Mouse (Mus musculus) limb, embryonic 12.5 days (tissue): ENCODE measurements at regions not wholly inside any gene's neighbourhood (a gene's known extent, or its start where the extent isn't known, plus 50 kb on each side); places are given as distances from the start of the nearest gene placed in this dataset.

Source experiments
- ATAC-seq: fragments of 200-750 bp; cut with Nextera tagmentation; 2 replicates; pipeline ENCODE4 v1.8.0; 2017; ENCODE audit warnings: low read depth, moderate TSS enrichment; ENCODE audit not compliant: insufficient number of reproducible peaks, insufficient read depth, low FRiP score, low TSS enrichment
- H3K27ac ChIP-seq: fragments of 300-500 bp; sonication (generic); 2 replicates; pipeline ENCODE4 v1.5.1; 2016; ENCODE audit warnings: mild to moderate bottlenecking, moderate library complexity
- H3K27me3 ChIP-seq: fragments of 300-500 bp; sonication (generic); 2 replicates; pipeline ENCODE4 v1.6.1; 2016; ENCODE audit warnings: mild to moderate bottlenecking, moderate library complexity
- H3K36me3 ChIP-seq: fragments of 300-500 bp; sonication (generic); 2 replicates; pipeline ENCODE4 v1.6.1; 2016; ENCODE audit warnings: mild to moderate bottlenecking, moderate library complexity
- H3K4me1 ChIP-seq: fragments of 300-500 bp; sonication (generic); replicated peaks from 2 replicates; pipeline ENCODE4 v1.6.1; 2016
- H3K4me2 ChIP-seq: fragments of 300-500 bp; sonication (generic); 2 replicates; pipeline ENCODE4 v1.6.1; 2016; ENCODE audit warnings: mild to moderate bottlenecking, moderate library complexity
- H3K4me3 ChIP-seq: fragments of 300-500 bp; sonication (generic); replicated peaks from 2 replicates; pipeline ENCODE4 v1.5.1; 2016; ENCODE audit warnings: mild to moderate bottlenecking
- H3K9ac ChIP-seq: fragments of 300-500 bp; sonication (generic); replicated peaks from 2 replicates; pipeline ENCODE4 v1.6.1; 2016; ENCODE audit warnings: mild to moderate bottlenecking, moderate library complexity
- H3K9me3 ChIP-seq: fragments of 300-500 bp; sonication (generic); 2 replicates; pipeline ENCODE4 v1.6.1; 2016; ENCODE audit warnings: mild to moderate bottlenecking, moderate library complexity
- WGBS: fragments of 180-500 bp; shearing (Covaris S2); methylation state at CpG from one replicate; pipeline ENCODE4 v1.1.7; 2016; 5-methylcytosine and 5-hydroxymethylcytosine counted together

DNA sequence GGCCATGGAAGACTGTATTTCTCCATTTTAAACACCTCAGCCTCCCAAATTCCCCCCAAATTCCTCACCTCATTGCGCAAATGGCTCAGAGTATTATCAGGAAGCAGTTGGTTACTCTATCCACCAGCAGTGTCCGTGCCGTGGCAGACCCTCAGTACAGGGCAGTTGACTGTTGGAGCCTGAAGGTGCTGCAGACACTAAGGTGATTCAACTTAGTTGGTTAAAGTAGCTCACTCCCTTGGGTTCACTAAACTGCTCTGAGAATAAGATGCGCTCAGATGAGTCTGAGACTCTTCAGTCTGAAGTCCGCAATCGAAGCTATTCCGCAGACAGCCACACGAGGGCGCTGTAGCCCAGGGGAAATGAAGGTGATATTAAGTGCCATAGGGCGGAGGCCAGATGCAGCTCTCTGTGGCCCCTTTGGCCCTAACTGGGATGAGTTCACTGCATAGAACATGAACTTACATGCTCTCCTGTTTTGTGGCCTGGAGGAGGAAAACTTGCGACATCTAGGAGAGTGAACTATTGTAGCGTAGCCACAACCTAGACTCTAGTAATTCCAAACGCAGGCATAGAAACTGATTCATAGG lies 62.9 kb downstream of the Amer3 start:
- no peaks in the 10 kb centered on the region for H3K27me3 ChIP-seq
- no peak overlapping the region for H3K9ac ChIP-seq
- no peak overlapping the region for H3K4me3 ChIP-seq
- no peaks in the 10 kb centered on the region for H3K36me3 ChIP-seq
- H3K27ac ChIP-seq = no peak overlapping the region
- no peaks in the 10 kb centered on the region for H3K4me1 ChIP-seq
- no peaks in the 10 kb centered on the region for H3K9me3 ChIP-seq
- H3K4me2 ChIP-seq = no peak overlapping the region
- ATAC-seq = peak; percentile 52; the same call in 1 of the 2 replicates
- 35% methylated on average over 13 of the region's 13 CpGs for WGBS

DNA sequence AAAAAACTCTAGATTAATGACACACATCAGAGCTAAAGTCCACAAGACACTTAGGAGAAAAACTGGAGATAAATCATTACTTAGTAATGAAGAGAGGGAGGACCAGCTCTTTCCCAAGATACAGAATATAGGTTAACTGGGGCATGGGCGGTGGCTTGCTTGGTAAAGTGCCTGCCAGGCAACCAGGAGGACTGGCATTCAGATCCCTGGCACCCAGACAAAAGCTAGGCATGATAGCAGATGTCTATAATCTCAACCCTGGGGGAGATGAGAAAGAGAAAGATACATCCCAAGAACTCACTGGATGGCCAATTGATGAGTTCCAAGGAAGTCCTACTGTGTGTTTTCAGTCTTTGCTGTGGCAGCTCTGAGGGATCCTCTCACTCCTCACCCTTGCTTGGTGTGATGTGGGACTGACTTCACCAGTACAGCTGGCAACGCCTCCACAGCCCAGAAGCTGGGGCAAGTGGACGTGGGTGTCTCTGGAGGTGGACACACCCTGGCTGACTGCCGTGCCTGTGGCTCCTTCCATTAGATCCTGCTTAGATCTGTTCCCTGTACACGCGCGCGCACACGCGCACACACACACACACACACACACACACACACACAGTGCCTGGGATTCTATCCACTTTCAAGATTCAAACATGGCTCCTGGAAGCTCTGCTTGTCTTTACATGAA lies 74.6 kb downstream of the Amer3 start:
- Histone ChIP-seq H3K27ac (no peak overlapping the region), H3K4me3 (no peak overlapping the region), H3K9ac (no peak overlapping the region), H3K36me3 (no peaks in the 10 kb centered on the region), H3K9me3 (no peaks in the 10 kb centered on the region), H3K4me2 (no peak overlapping the region), H3K4me1 (no peaks in the 10 kb centered on the region), H3K27me3 (no peaks in the 10 kb centered on the region)
- 89% methylated on average over 10 of the region's 10 CpGs for WGBS
- no peak for ATAC-seq

DNA sequence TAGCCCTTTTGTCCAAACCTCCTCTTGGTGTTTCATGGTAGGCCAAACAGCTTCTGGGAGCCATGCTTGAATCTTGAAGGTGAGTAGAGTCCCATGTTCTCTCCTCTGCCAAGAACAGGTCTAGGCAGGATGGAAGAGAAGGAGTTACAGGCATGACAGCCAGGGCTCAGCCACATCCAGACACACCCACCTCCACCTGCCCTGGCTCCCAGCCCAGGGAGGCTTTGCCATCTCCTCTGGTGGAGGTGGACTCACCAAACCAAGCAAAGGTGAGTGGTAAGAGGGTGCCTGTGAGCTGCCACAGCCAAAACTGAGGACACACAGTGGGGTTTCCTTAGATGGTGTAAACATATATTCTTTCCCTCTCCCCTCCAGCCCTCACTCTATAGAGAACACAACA lies 78.0 kb downstream of the Amer3 start:
- Histone ChIP-seq H3K9ac (no peak overlapping the region), H3K4me2 (no peak overlapping the region), H3K36me3 (no peaks in the 10 kb centered on the region), H3K4me1 (no peaks in the 10 kb centered on the region), H3K27me3 (no peaks in the 10 kb centered on the region), H3K27ac (no peak overlapping the region), H3K4me3 (no peak overlapping the region), H3K9me3 (no peaks in the 10 kb centered on the region)
- no peak for ATAC-seq

DNA sequence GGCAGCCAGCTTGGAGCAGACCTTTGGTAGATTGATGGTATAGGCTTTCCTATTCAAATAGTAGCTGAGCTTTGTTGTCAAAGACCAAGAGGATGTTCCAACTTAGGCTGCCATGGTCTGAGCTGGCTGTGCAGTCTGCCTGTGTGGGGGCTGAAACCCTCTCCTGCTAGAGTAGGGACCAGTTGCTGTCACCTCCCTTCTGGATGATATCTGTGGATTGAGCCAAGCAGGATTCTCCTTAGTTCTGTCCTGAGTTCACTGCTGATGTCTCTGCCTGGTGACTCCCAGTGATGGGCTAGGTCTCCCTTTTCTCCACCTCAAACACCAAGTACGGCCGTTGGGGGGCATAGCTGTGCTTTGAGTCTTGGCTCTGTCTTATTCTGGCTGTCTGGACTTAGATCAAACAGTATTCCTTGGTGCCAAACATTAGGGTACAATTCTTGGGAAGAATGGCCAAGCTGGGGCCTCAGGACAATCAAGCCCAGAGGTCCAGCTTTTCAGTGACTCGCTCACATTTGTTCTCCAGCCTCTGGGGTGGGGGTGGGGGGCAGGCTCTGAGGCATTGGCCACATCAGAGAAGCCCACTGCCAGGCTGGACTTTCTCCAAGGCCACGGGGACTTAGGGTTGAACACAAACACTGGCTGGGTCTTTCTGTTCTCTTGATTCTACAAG lies 84.6 kb downstream of the Amer3 start:
- 80% methylated on average over 4 of the region's 4 CpGs for WGBS
- no peaks in the 10 kb centered on the region for H3K36me3 ChIP-seq
- no peak overlapping the region for H3K27ac ChIP-seq

DNA sequence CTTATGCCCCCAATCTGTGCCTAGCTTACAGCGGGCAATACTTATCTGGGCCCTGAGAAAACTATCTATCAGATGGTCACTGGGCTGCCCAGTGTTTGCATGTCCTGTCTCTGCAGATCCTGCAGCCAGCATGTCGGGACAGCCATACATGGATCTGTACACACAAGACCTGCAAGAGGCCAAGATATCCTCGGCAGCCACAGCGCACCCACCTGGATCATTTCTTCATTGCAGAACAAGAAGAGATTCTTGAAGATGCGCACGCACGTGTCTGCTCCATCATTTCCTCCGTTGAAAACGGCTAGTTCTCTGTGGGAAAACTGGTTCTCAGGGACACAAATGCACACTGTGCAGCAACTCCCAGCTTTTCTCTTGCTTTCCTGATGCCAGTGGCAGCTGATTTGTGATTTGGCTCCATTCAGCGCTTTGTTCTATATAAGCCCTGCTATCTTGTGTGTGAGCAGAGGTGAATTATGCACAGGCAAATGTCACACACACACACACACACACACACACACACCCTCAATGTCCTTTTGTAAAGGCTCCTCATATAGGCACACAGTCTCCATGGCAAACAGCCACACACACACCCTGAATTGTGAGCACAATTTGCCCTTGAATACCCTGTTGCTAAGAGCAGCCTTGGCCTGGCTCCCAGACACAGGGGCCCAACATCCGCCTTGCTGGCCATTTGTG lies 85.5 kb downstream of the Amer3 start:
- no peak for ATAC-seq
- no peaks in the 10 kb centered on the region for H3K27me3 ChIP-seq
- no peaks in the 10 kb centered on the region for H3K9me3 ChIP-seq
- H3K4me1 ChIP-seq = no peaks in the 10 kb centered on the region
- H3K4me3 ChIP-seq = no peak overlapping the region
- H3K9ac ChIP-seq = no peak overlapping the region
- WGBS = 83% methylated on average over 11 of the region's 11 CpGs
- H3K36me3 ChIP-seq = no peaks in the 10 kb centered on the region
- H3K4me2 ChIP-seq = no peak overlapping the region
- H3K27ac ChIP-seq = no peak overlapping the region

More for the DNA sequence above, 84.6 kb downstream of the Amer3 start:
- no peak overlapping the region for H3K9ac ChIP-seq
- no peak overlapping the region for H3K4me2 ChIP-seq
- H3K4me1 ChIP-seq = no peaks in the 10 kb centered on the region
- H3K4me3 ChIP-seq = no peak overlapping the region
- no peaks in the 10 kb centered on the region for H3K27me3 ChIP-seq
- H3K9me3 ChIP-seq = no peaks in the 10 kb centered on the region
- no peak for ATAC-seq

DNA sequence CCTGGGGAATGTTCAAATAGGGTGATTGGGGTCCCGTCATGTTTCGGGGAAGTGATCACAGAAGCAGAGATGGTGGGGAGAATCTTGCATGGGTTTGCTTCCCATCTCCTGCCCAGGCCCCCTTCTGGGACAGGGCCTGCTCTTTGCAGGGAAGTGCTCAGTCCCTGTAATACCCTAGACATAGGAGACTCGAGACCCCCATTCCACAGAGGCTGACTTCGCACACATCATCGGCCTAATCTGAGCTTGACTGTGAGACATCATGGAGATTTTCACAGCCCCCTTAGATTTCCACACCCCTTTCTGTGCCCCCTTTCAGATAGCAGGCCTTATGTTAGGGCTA lies 86.0 kb downstream of the Amer3 start:
- H3K4me1 ChIP-seq = no peaks in the 10 kb centered on the region
- H3K27ac ChIP-seq = no peak overlapping the region
- no peak for ATAC-seq
- H3K4me3 ChIP-seq = no peak overlapping the region
- no peaks in the 10 kb centered on the region for H3K27me3 ChIP-seq
- H3K9me3 ChIP-seq = no peaks in the 10 kb centered on the region
- no peaks in the 10 kb centered on the region for H3K36me3 ChIP-seq
- 92% methylated on average over 5 of the region's 5 CpGs for WGBS
- no peak overlapping the region for H3K4me2 ChIP-seq
- H3K9ac ChIP-seq = no peak overlapping the region

DNA sequence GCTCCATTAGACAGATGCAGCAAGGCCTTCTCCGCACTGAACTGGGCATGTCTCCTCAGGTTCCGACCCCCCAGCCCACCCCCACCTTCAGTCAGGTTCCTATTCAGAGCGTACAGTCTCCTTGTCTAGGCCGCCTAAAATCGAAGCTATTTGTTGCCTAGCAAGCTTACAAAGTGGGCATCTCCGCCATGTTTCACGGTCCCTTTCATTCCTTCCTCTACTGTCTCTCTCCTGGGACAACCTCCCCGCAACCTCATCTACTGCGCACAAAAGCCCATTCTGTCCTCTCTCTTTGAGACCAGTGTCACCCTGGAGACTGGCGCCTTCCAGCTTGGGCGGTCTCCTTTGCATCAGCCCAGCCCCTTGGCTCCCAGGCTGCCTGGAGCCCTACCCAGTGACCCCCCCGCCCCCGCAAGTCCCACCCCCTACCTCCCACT lies 86.8 kb downstream of the Amer3 start:
- Histone ChIP-seq H3K4me2 (no peak overlapping the region), H3K36me3 (no peaks in the 10 kb centered on the region), H3K27me3 (no peaks in the 10 kb centered on the region), H3K4me1 (no peaks in the 10 kb centered on the region), H3K9ac (no peak overlapping the region), H3K4me3 (no peak overlapping the region), H3K27ac (no peak overlapping the region), H3K9me3 (no peaks in the 10 kb centered on the region)
- no peak for ATAC-seq
- 86% methylated on average over 13 of the region's 13 CpGs for WGBS

DNA sequence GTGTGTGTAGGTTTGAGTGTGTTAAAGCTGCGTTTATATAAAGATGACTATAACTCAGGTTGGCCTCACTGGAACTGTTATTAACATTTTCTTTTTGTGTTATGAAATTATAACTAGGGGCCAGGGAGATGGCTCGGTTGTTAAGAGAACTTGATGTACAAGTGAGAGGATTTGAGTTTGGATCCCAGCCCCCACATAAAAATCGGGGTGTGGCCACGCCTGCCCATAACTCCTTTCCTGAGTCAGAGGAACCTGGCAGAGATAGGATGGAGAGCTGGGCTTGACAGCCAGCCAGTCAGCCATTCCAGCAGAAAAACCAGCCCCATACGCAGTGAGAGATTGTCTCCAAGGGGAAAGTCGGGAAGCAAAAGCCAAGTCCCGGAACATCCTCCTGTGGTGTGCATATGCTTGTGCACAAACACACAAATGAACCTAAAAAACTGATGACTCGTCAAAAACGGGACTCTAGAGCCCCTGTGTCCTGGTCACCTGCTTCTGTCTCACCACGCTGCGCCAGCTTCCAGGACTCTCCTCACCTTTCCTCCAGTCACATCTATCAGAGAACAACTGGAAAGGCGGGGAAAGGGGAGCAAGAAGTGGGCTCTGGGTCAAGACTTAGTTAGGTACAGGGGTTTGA lies 97.8 kb downstream of the Amer3 start:
- WGBS = 51% methylated on average over 12 of the region's 12 CpGs
- H3K27ac ChIP-seq = no peak overlapping the region
- no peak overlapping the region for H3K9ac ChIP-seq
- no peaks in the 10 kb centered on the region for H3K36me3 ChIP-seq
- no peak overlapping the region for H3K4me3 ChIP-seq
- ATAC-seq = no peak
- H3K4me1 ChIP-seq = peaks cover 10% of the 10 kb centered on the region
- no peaks in the 10 kb centered on the region for H3K9me3 ChIP-seq
- H3K4me2 ChIP-seq = peak overlapping the region; percentile 90
- H3K27me3 ChIP-seq = peaks cover 61% of the 10 kb centered on the region

DNA sequence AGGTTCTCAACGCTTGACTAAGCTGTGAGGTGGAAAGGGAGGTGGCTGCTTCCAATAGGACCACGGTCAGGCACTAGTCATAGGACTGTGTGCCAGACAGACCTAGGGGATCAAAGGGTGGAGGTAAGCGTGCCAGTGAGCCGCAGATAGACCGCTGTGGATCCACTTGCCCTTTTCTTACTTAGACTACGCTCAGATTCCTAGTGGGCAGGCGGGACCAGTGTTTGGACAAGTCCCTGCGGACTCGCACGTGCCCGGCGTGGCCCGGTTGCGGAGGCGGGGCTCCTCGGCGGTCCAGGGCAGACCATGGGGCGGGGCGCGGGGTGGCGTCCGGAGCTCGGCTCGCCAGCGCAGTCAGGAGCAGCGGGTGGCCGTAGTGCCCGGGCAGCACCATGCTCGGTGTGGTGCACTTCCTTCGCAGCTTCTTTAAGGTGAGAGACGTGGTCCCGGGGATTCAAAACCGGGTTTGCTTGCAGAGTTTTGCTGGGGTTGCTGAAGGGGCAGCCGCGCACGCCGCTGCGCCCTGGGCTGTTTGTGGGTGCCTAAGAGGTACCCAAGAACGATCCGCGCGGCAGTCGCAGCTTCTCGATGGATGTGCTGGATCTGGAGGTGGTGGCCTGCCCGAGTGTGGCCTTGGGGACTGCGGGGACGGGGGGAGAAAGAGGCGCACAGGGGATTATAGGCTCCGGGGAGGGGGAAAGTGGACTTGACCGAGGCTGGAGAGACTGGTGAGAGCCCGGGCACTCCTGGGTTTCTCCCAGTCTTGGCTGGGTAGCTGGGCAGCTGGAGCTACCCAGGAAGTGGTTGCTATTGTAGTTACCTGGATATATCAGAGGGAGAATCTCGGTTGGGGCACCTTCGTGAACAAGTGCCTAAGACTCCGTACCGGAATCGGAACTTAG lies 98.6 kb downstream of the Amer3 start:
- H3K9ac ChIP-seq = peak overlapping the region; percentile 57
- peaks cover 14% of the 10 kb centered on the region for H3K4me1 ChIP-seq
- H3K9me3 ChIP-seq = no peaks in the 10 kb centered on the region
- WGBS = under 1% methylated on average over 56 of the region's 56 CpGs
- H3K4me3 ChIP-seq = peak overlapping the region; percentile 51
- H3K4me2 ChIP-seq = peak overlapping the region; percentile 90
- no peaks in the 10 kb centered on the region for H3K36me3 ChIP-seq
- H3K27ac ChIP-seq = no peak overlapping the region
- H3K27me3 ChIP-seq = peaks cover 61% of the 10 kb centered on the region
- peak; percentile 33; the same call in 1 of the 2 replicates for ATAC-seq

DNA sequence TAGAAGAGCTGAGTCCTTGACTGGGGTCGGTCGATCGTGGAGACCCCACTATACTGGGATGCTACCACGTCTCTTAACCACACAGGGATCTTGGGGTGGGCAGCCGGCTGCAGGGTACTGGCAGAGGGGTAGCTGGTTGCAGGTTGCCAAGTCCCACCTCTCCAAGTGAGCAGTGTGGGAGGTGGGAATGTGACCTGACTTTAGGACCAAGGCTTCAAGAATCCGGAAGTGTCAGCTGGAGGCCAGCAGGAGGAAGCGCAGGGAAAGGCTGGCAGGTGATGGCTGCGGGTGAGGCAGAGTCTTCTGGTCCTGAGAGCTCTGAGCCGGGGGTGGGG lies 99.2 kb downstream of the Amer3 start:
- 3% methylated on average over 8 of the region's 9 CpGs for WGBS

More for the DNA sequence above, 99.2 kb downstream of the Amer3 start:
- ATAC-seq = peak; percentile 30; the same call in 1 of the 2 replicates
- peaks cover 14% of the 10 kb centered on the region for H3K4me1 ChIP-seq
- H3K9ac ChIP-seq = no peak overlapping the region
- peak overlapping the region; percentile 51 for H3K4me3 ChIP-seq
- H3K27ac ChIP-seq = no peak overlapping the region
- H3K27me3 ChIP-seq = peaks cover 61% of the 10 kb centered on the region
- no peaks in the 10 kb centered on the region for H3K36me3 ChIP-seq
- H3K4me2 ChIP-seq = peak overlapping the region; percentile 90
- H3K9me3 ChIP-seq = no peaks in the 10 kb centered on the region
